Mouse (Mus musculus): ENCODE data around the gene Npy1r. TPM values are rescaled to one million over a fixed set of nuclear protein-coding genes. Genes with fewer than 3 reads are reported as not detected.

Gene Npy1r
- 1.3 and 2.8 TPM in 2 replicates for polyA plus RNA-seq (2011; ENCODE audit: insufficient read length, low read depth, missing spikeins)

DNA sequence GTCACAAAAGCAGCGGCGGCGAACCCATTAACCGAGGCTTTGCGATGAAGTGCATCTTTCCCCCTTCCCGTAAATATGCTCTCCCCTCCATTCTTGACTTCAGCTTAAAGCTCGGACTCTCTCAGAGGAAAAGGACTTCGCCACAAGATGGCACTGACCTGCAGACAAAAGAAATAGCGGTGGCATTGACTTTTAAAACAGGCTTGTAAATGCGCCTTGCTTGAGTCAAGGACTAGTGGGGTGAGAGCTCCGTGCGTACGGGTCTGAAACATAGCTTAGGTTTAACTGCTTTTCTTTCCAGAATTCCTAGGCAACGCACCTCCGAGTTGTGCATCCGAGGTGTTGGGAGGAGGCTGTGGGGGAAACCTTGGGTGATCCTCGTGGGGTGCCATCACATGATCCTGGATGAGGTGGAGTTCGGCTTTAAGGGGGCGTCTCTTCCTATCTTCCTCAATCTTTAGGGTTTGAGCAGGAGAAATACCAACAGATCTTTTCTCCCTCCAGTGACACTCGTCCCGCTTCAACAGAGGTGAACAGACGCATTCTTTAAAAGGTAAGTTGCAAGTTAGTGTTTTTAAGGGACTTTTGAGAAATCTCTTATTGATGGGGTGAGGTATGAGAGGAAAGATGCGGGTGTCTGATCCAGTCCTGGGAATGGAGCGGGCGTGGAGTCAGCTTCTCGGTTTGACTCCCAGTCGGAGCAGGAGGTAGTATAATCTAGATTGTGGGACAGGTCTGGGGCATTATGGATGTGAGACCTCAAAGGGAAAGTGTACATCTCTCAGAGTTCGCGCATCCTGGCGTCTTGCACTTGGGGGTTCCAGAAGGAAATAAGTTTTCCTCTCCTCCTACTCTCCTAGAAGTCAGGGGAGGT lies at the start of gene Npy1r:
TSS of gene Npy1r (plus strand) at position 223 of the 874 bp plus-strand sequence.
- no peak for TF ChIP-seq CTCF (IDR thresholded peaks at IDR 0.05; ENCODE audit: borderline replicate concordance, insufficient read depth, low read length)
- Histone ChIP-seq H3K4me3 (ENCODE audit: insufficient read depth, low read length) (peak within 1 kb of the TSS; percentile 45), H3K4me1 (ENCODE audit: control insufficient read depth, insufficient read depth, low read length) (no peaks in the 10 kb centered on the region), H3K27ac (ENCODE audit: insufficient read depth, low read length) (no peak within 1 kb of the TSS)

DNA sequence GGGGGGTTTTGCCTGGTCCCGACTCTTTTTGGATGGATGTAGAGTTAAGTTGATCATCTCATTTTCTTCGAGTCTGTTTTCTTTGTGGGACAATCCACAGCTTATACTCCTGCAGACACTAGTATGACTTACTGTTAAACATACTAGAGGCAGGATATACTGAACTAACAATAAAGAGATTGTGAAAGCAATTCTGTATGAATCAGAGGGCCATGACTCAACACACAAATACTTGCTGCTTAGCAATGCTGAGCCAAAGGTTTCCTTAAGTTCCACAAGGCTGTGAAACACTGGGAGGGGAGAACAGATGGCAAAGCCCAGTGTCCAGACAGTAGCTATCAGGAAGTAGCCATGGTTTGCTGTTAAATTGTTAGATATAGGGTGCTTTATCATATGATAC lies 15.7 kb upstream of the Npy1r start:
- H3K4me3 ChIP-seq (ENCODE audit: insufficient read depth, low read length), result no peak overlapping the region
- TF ChIP-seq POLR2A (IDR thresholded peaks at IDR 0.05; ENCODE audit: low read depth, low read length) (no peak), CTCF (IDR thresholded peaks at IDR 0.05; ENCODE audit: borderline replicate concordance, insufficient read depth, low read length) (no peak)
- H3K4me1 ChIP-seq (ENCODE audit: control insufficient read depth, insufficient read depth, low read length), result peaks cover 7% of the 10 kb centered on the region
- H3K27ac ChIP-seq (ENCODE audit: insufficient read depth, low read length), result peak overlapping the region; percentile 60; the same call in 1 of the 2 replicates

GRCm38 (mm10) chr8:66687511-66688329 lies 9.3 kb upstream of the Npy1r start, which contains the start of gene Npy5r:
Gene Npy5r, minus strand, starts transcription at chr8:66688128.
- Histone ChIP-seq H3K4me3 (ENCODE audit: insufficient read depth, low read length) (peak within 1 kb of the TSS; percentile 32), H3K4me1 (ENCODE audit: control insufficient read depth, insufficient read depth, low read length) (no peaks in the 10 kb centered on the region), H3K27ac (ENCODE audit: insufficient read depth, low read length) (no peak within 1 kb of the TSS)
- TF ChIP-seq CTCF (IDR thresholded peaks at IDR 0.05; ENCODE audit: borderline replicate concordance, insufficient read depth, low read length) (no peak), POLR2A (IDR thresholded peaks at IDR 0.05; ENCODE audit: low read depth, low read length) (no peak)

DNA sequence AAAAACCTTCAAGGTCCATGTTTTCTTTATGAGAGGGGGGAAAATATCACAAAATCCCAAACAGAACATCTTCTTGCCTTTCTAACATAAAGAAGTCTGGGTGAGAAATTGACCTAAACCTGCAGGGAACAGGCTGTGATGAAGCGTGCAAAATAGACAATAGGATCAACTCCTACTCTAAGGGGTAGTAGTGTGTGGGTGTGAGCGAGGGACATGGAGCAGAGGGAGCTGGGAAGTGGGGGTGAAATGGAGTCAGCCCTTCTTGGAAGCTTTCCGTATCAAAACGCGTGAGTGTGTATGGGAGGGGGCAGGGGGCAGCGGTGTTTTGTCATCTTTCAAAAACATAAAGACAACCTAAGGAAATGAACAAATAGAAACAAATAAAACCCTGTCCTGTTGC lies 8.6 kb upstream of the Npy1r start:
- Histone ChIP-seq H3K4me3 (ENCODE audit: insufficient read depth, low read length) (no peak overlapping the region), H3K27ac (ENCODE audit: insufficient read depth, low read length) (no peak overlapping the region), H3K4me1 (ENCODE audit: control insufficient read depth, insufficient read depth, low read length) (no peaks in the 10 kb centered on the region)
- TF ChIP-seq POLR2A (IDR thresholded peaks at IDR 0.05; ENCODE audit: low read depth, low read length) (no peak), CTCF (IDR thresholded peaks at IDR 0.05; ENCODE audit: borderline replicate concordance, insufficient read depth, low read length) (no peak)

- no peaks in the 10 kb centered on the region for H3K4me1 ChIP-seq (ENCODE audit: control insufficient read depth, insufficient read depth, low read length)
- no peak overlapping the region for H3K27ac ChIP-seq (ENCODE audit: insufficient read depth, low read length)
- no peak overlapping the region for H3K4me3 ChIP-seq (ENCODE audit: insufficient read depth, low read length)
- TF ChIP-seq POLR2A (IDR thresholded peaks at IDR 0.05; ENCODE audit: low read depth, low read length) (no peak), CTCF (IDR thresholded peaks at IDR 0.05; ENCODE audit: borderline replicate concordance, insufficient read depth, low read length) (no peak)
Measured at GRCm38 (mm10) chr8:66688799-66689198, 8.2 kb upstream of the Npy1r start.

- Histone ChIP-seq H3K4me1 (ENCODE audit: control insufficient read depth, insufficient read depth, low read length) (no peaks in the 10 kb centered on the region), H3K27ac (ENCODE audit: insufficient read depth, low read length) (no peak overlapping the region), H3K4me3 (ENCODE audit: insufficient read depth, low read length) (no peak overlapping the region)
- TF ChIP-seq CTCF (IDR thresholded peaks at IDR 0.05; ENCODE audit: borderline replicate concordance, insufficient read depth, low read length) (no peak), POLR2A (IDR thresholded peaks at IDR 0.05; ENCODE audit: low read depth, low read length) (no peak)
Measured at GRCm38 (mm10) chr8:66690402-66690801, 6.6 kb upstream of the Npy1r start.

DNA sequence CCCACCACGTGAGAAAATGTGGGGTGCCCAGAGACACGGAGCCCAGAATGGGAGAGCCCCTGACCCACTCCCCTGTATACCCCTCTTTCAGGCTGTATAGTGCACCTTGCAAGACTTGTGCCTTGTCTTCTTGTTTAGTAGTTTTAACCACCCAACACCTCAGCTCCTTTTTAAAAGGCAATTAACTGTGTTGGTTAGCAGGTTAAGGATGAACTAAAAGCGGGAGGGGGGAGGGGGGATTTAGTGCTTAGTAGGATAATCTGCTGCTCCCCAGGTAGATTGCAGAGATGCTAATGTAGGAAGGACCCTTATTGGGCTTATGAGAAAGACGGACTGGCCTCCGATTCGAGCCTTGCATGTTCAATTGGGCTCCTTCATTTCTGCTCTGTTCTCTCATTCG lies 1.0 kb downstream of the Npy1r start:
- H3K27ac ChIP-seq (ENCODE audit: insufficient read depth, low read length), result no peak overlapping the region
- TF ChIP-seq CTCF (IDR thresholded peaks at IDR 0.05; ENCODE audit: borderline replicate concordance, insufficient read depth, low read length) (no peak), POLR2A (IDR thresholded peaks at IDR 0.05; ENCODE audit: low read depth, low read length) (no peak)
- H3K4me1 ChIP-seq (ENCODE audit: control insufficient read depth, insufficient read depth, low read length), result no peaks in the 10 kb centered on the region
- H3K4me3 ChIP-seq (ENCODE audit: insufficient read depth, low read length), result peak overlapping the region; percentile 45

DNA sequence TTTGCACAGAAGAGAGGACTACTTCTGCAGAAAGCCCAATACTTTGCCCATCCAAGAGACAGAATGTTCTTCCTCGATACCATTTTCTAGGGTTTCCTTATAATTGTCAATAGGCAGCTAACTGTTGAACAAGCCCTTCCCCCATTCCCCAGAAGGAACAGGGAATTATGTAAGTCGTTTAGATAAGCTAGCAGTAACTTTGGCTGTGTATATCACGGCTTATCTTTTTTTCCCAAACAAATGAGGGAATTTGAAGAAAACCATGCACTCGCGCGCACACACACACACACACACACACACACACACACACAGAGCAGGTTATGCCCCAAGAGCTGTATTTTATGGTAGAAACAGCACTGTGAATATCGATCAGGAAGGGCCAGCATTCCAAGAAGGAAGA lies 1.8 kb downstream of the Npy1r start:
- Histone ChIP-seq H3K4me1 (ENCODE audit: control insufficient read depth, insufficient read depth, low read length) (no peaks in the 10 kb centered on the region), H3K4me3 (ENCODE audit: insufficient read depth, low read length) (no peak overlapping the region), H3K27ac (ENCODE audit: insufficient read depth, low read length) (no peak overlapping the region)
- TF ChIP-seq CTCF (IDR thresholded peaks at IDR 0.05; ENCODE audit: borderline replicate concordance, insufficient read depth, low read length), result no peak
- no peak for TF ChIP-seq POLR2A (IDR thresholded peaks at IDR 0.05; ENCODE audit: low read depth, low read length)

GRCm38 (mm10) chr8:66714324-66714975 lies 17.5 kb downstream of the Npy1r start:
- Histone ChIP-seq H3K4me1 (ENCODE audit: control insufficient read depth, insufficient read depth, low read length) (no peaks in the 10 kb centered on the region), H3K27ac (ENCODE audit: insufficient read depth, low read length) (no peak overlapping the region), H3K4me3 (ENCODE audit: insufficient read depth, low read length) (no peak overlapping the region)
- TF ChIP-seq CTCF (IDR thresholded peaks at IDR 0.05; ENCODE audit: borderline replicate concordance, insufficient read depth, low read length) (no peak), POLR2A (IDR thresholded peaks at IDR 0.05; ENCODE audit: low read depth, low read length) (no peak)
